Mouse (Mus musculus): ENCODE results near the gene Slc15a4. TPM values are rescaled to one million over a fixed set of nuclear protein-coding genes. Genes with fewer than 3 reads are reported as not detected.

Slc15a4 gene
- total and polyA plus RNA-seq, 2 experiments: 22.4 to 46.7 TPM

- Histone ChIP-seq H3K36me3 (ENCODE audit: control insufficient read depth, insufficient read depth, low read length) (peaks cover 2% of the 10 kb centered on the region; the same call in 1 of the 2 replicates), H3K27ac (replicated peaks; ENCODE audit: insufficient read depth, low read depth, low read length) (peak overlapping the region; percentile 73), H3K9ac (ENCODE audit: low read depth, low read length) (peak overlapping the region; percentile 66), H3K27me3 (ENCODE audit: control insufficient read depth, insufficient read depth, low read length) (no peaks in the 10 kb centered on the region), H3K4me1 (ENCODE audit: control insufficient read depth, insufficient read depth, low read length) (peaks cover 26% of the 10 kb centered on the region), H3K4me3 (ENCODE audit: insufficient read depth, low read depth, low read length) (peak overlapping the region; percentile 85), H3K79me2 (ENCODE audit: control insufficient read depth, insufficient read depth, low read length) (peaks cover 13% of the 10 kb centered on the region; the same call in 1 of the 2 replicates)
- peak; percentile 97 for DNase-seq (ENCODE audit: extremely low read depth, low read depth, low spot score)
- no peak for TF ChIP-seq POLR2A (IDR thresholded peaks at IDR 0.05; ENCODE audit: extremely low read depth, insufficient read depth, low read length)
- TF ChIP-seq CTCF (IDR thresholded peaks at IDR 0.05; ENCODE audit: low read depth, low read length): no peak
- 6% methylated on average over 4 of the region's 4 CpGs for WGBS
Observed at GRCm38 (mm10) chr5:127633188-127633587, 491 bp upstream of the Slc15a4 start.

- H3K9ac ChIP-seq (ENCODE audit: low read depth, low read length): peak overlapping the region; percentile 99
- H3K27me3 ChIP-seq (ENCODE audit: control insufficient read depth, insufficient read depth, low read length): no peaks in the 10 kb centered on the region
- DNase-seq (ENCODE audit: extremely low read depth, low read depth, low spot score): no peak
- peak overlapping the region; percentile 85 for H3K4me3 ChIP-seq (ENCODE audit: insufficient read depth, low read depth, low read length)
- TF ChIP-seq POLR2A (IDR thresholded peaks at IDR 0.05; ENCODE audit: extremely low read depth, insufficient read depth, low read length): no peak
- no peak for TF ChIP-seq CTCF (IDR thresholded peaks at IDR 0.05; ENCODE audit: low read depth, low read length)
- 12% methylated on average over 5 of the region's 5 CpGs for WGBS
- peaks cover 13% of the 10 kb centered on the region; the same call in 1 of the 2 replicates for H3K79me2 ChIP-seq (ENCODE audit: control insufficient read depth, insufficient read depth, low read length)
- H3K4me1 ChIP-seq (ENCODE audit: control insufficient read depth, insufficient read depth, low read length): peaks cover 19% of the 10 kb centered on the region
- peaks cover 2% of the 10 kb centered on the region; the same call in 1 of the 2 replicates for H3K36me3 ChIP-seq (ENCODE audit: control insufficient read depth, insufficient read depth, low read length)
- H3K27ac ChIP-seq (replicated peaks; ENCODE audit: insufficient read depth, low read depth, low read length): no peak overlapping the region; the same call in 1 of the 2 replicates
Observed at GRCm38 (mm10) chr5:127631671-127632070, 1.0 kb downstream of the Slc15a4 start.

DNA sequence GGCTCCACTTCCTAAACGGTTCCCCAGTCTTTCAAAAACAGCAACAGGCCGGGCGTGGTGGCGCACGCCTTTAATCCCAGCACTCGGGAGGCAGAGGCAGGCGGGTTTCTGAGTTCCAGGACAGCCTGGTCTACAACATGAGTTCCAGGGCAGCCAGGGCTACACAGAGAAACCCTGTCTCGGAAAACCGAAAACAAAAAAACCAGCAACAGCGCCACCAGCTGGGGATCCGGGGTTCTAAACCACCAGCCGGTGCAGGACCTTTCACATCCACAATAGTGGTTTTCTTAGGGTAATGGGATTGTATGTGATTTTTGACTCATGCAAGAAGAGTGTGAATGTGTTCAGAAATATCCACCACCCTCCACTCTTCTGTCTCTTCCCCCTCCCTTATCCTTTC lies 5.5 kb downstream of the Slc15a4 start:
- WGBS: 92% methylated on average over 12 of the region's 12 CpGs
- Histone ChIP-seq H3K27me3 (ENCODE audit: control insufficient read depth, insufficient read depth, low read length) (no peaks in the 10 kb centered on the region), H3K36me3 (ENCODE audit: control insufficient read depth, insufficient read depth, low read length) (no peaks in the 10 kb centered on the region), H3K79me2 (ENCODE audit: control insufficient read depth, insufficient read depth, low read length) (peaks cover 2% of the 10 kb centered on the region; the same call in 1 of the 2 replicates), H3K9ac (ENCODE audit: low read depth, low read length) (no peak overlapping the region), H3K4me3 (ENCODE audit: insufficient read depth, low read depth, low read length) (no peak overlapping the region), H3K4me1 (ENCODE audit: control insufficient read depth, insufficient read depth, low read length) (peaks cover 5% of the 10 kb centered on the region), H3K27ac (replicated peaks; ENCODE audit: insufficient read depth, low read depth, low read length) (no peak overlapping the region)
- no peak for DNase-seq (ENCODE audit: extremely low read depth, low read depth, low spot score)
- no peak for TF ChIP-seq CTCF (IDR thresholded peaks at IDR 0.05; ENCODE audit: low read depth, low read length)

DNA sequence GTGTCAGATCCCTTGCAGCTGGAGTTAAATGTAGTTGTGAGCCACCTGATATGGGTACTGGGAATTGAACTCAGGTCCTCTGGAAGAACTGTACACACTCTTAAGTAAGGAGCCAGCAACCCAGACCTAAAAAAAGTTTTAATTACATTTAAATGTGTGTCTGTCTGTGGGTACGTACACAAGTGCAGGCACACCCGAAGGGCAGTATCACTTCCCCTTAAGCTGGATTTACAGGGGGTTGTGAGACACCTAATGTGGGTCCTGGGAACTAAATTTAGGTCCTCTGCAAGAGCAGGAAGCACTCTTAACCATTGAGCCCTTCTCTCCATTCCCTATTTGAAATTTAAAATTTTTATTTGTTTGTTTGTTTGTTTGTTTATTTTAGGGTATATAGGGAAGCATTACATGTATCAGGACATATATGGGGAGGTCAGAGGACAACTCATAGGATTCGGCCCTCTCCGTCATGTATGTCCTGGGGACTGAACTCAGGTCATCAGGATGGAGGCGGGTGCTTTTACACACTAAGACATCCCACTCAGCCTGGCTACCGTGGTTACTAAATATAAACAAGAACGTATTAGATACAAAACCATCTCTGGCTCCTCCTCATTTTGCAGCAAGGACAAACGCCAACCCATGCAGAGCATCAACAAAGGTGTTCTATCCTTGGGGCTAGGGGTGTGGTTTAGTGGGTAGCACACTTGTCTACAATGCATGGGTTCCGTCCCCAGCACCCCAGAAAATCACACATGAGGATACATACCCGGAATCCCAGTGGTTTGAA lies 8.1 kb downstream of the Slc15a4 start:
- TF ChIP-seq POLR2A (IDR thresholded peaks at IDR 0.05; ENCODE audit: extremely low read depth, insufficient read depth, low read length) (no peak), CTCF (IDR thresholded peaks at IDR 0.05; ENCODE audit: low read depth, low read length) (no peak)
- 83% methylated on average over 10 of the region's 10 CpGs for WGBS
- DNase-seq (ENCODE audit: extremely low read depth, low read depth, low spot score): no peak
- H3K27ac ChIP-seq (replicated peaks; ENCODE audit: insufficient read depth, low read depth, low read length): no peak overlapping the region
- H3K4me3 ChIP-seq (ENCODE audit: insufficient read depth, low read depth, low read length): no peak overlapping the region
- H3K79me2 ChIP-seq (ENCODE audit: control insufficient read depth, insufficient read depth, low read length): no peaks in the 10 kb centered on the region; the same call in 1 of the 2 replicates
- H3K4me1 ChIP-seq (ENCODE audit: control insufficient read depth, insufficient read depth, low read length): no peaks in the 10 kb centered on the region; the same call in 1 of the 2 replicates
- no peak overlapping the region for H3K9ac ChIP-seq (ENCODE audit: low read depth, low read length)
- no peaks in the 10 kb centered on the region for H3K36me3 ChIP-seq (ENCODE audit: control insufficient read depth, insufficient read depth, low read length)
- no peaks in the 10 kb centered on the region for H3K27me3 ChIP-seq (ENCODE audit: control insufficient read depth, insufficient read depth, low read length)

DNA sequence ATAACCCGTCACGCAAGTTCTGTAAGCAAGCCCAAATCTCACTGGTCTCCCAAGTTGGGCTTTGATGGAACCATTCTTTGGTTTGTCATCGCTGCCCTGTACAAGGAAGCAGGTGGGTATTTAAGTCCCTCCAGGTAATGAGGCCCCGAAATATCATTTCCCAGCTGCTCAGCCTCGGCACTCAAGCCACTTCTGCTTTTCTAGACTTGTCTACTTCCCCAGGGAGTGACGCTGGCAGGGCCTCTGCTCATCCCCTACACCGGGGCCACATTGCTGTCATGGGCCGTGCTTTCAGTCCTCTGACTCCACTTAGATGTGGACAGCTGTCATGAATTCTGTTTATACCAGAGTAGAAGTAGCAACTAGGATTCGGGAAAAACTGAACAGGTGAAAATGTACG lies 11.6 kb downstream of the Slc15a4 start:
- H3K9ac ChIP-seq (ENCODE audit: low read depth, low read length): no peak overlapping the region
- no peaks in the 10 kb centered on the region for H3K27me3 ChIP-seq (ENCODE audit: control insufficient read depth, insufficient read depth, low read length)
- peaks cover 2% of the 10 kb centered on the region for H3K4me1 ChIP-seq (ENCODE audit: control insufficient read depth, insufficient read depth, low read length)
- no peak overlapping the region for H3K4me3 ChIP-seq (ENCODE audit: insufficient read depth, low read depth, low read length)
- 86% methylated on average over 10 of the region's 10 CpGs for WGBS
- DNase-seq (ENCODE audit: extremely low read depth, low read depth, low spot score): no peak
- TF ChIP-seq CTCF (IDR thresholded peaks at IDR 0.05; ENCODE audit: low read depth, low read length) (no peak), POLR2A (IDR thresholded peaks at IDR 0.05; ENCODE audit: extremely low read depth, insufficient read depth, low read length) (no peak)
- no peak overlapping the region for H3K27ac ChIP-seq (replicated peaks; ENCODE audit: insufficient read depth, low read depth, low read length)
- no peaks in the 10 kb centered on the region for H3K36me3 ChIP-seq (ENCODE audit: control insufficient read depth, insufficient read depth, low read length)
- peaks cover 11% of the 10 kb centered on the region for H3K79me2 ChIP-seq (ENCODE audit: control insufficient read depth, insufficient read depth, low read length)

- 90% methylated on average over 8 of the region's 8 CpGs for WGBS
- no peak overlapping the region for H3K9ac ChIP-seq (ENCODE audit: low read depth, low read length)
- no peak for DNase-seq (ENCODE audit: extremely low read depth, low read depth, low spot score)
- peaks cover 7% of the 10 kb centered on the region for H3K4me1 ChIP-seq (ENCODE audit: control insufficient read depth, insufficient read depth, low read length)
- no peaks in the 10 kb centered on the region for H3K27me3 ChIP-seq (ENCODE audit: control insufficient read depth, insufficient read depth, low read length)
- TF ChIP-seq CTCF (IDR thresholded peaks at IDR 0.05; ENCODE audit: low read depth, low read length) (no peak), POLR2A (IDR thresholded peaks at IDR 0.05; ENCODE audit: extremely low read depth, insufficient read depth, low read length) (no peak)
- H3K4me3 ChIP-seq (ENCODE audit: insufficient read depth, low read depth, low read length): no peak overlapping the region
- H3K79me2 ChIP-seq (ENCODE audit: control insufficient read depth, insufficient read depth, low read length): peaks cover 18% of the 10 kb centered on the region
- no peak overlapping the region for H3K27ac ChIP-seq (replicated peaks; ENCODE audit: insufficient read depth, low read depth, low read length)
- no peaks in the 10 kb centered on the region for H3K36me3 ChIP-seq (ENCODE audit: control insufficient read depth, insufficient read depth, low read length)
Observed at GRCm38 (mm10) chr5:127620371-127620770, 12.3 kb downstream of the Slc15a4 start.

Measured in liver, adult 2 months (tissue).